Mouse (Mus musculus): ENCODE results near the gene 2210016L21Rik. TPM values are rescaled to one million over a fixed set of nuclear protein-coding genes. Genes with fewer than 3 reads are reported as not detected.
"Not testable (repeated sequence)": the region's sequence is repeated elsewhere in the genome, so short reads cannot be mapped to it uniquely, and the experiment has no call there.

Gene 2210016L21Rik
- polyA plus RNA-seq, 1 experiment from 2014 or later, result 55.6 TPM

- H3K4me3 ChIP-seq (ENCODE audit: low read depth, low read length), result no peak overlapping the region
- no peaks in the 10 kb centered on the region for H3K27me3 ChIP-seq (replicated peaks; ENCODE audit: control insufficient read depth, insufficient read depth, low read length)
- no peaks in the 10 kb centered on the region for H3K4me1 ChIP-seq (replicated peaks; ENCODE audit: control insufficient read depth, insufficient read depth, low read length)
- ATAC-seq, result peak; percentile 26; the same call in 1 of the 2 replicates
- H3K36me3 ChIP-seq (ENCODE audit: control insufficient read depth, insufficient read depth), result peaks cover 15% of the 10 kb centered on the region; the same call in 1 of the 2 replicates
- 63% methylated on average over 8 of the region's 8 CpGs for WGBS
- H3K27ac ChIP-seq (ENCODE audit: low read depth, low read length), result no peak overlapping the region
- H3K4me2 ChIP-seq (replicated peaks; ENCODE audit: low read depth), result no peak overlapping the region
- no peak for TF ChIP-seq CTCF (IDR thresholded peaks at IDR 0.05; ENCODE audit: low read depth)
- H3K9me3 ChIP-seq (ENCODE audit: control insufficient read depth), result no peaks in the 10 kb centered on the region
- H3K9ac ChIP-seq (ENCODE audit: low read depth, low read length), result no peak overlapping the region
These were observed 8.8 kb upstream of the 2210016L21Rik start for GRCm38 (mm10) chr5:114933206-114933605.

GRCm38 (mm10) chr5:114935838-114936237 lies 6.1 kb upstream of the 2210016L21Rik start:
- Histone ChIP-seq H3K27me3 (replicated peaks; ENCODE audit: control insufficient read depth, insufficient read depth, low read length) (no peaks in the 10 kb centered on the region), H3K9me3 (ENCODE audit: control insufficient read depth) (no peaks in the 10 kb centered on the region), H3K4me3 (ENCODE audit: low read depth, low read length) (no peak overlapping the region), H3K27ac (ENCODE audit: low read depth, low read length) (no peak overlapping the region), H3K36me3 (ENCODE audit: control insufficient read depth, insufficient read depth) (peaks cover 11% of the 10 kb centered on the region; the same call in 1 of the 2 replicates), H3K9ac (ENCODE audit: low read depth, low read length) (no peak overlapping the region), H3K4me2 (replicated peaks; ENCODE audit: low read depth) (no peak overlapping the region), H3K4me1 (replicated peaks; ENCODE audit: control insufficient read depth, insufficient read depth, low read length) (no peaks in the 10 kb centered on the region)
- WGBS, result 29% methylated on average over 3 of the region's 3 CpGs
- no peak for ATAC-seq
- TF ChIP-seq CTCF (IDR thresholded peaks at IDR 0.05; ENCODE audit: low read depth), result no peak

GRCm38 (mm10) chr5:114941138-114941537 lies 820 bp upstream of the 2210016L21Rik start:
- WGBS, result 58% methylated on average over 3 of the region's 3 CpGs
- H3K9ac ChIP-seq (ENCODE audit: low read depth, low read length); ATAC-seq; H3K27me3 ChIP-seq (replicated peaks; ENCODE audit: control insufficient read depth, insufficient read depth, low read length); H3K4me2 ChIP-seq (replicated peaks; ENCODE audit: low read depth); H3K27ac ChIP-seq (ENCODE audit: low read depth, low read length); H3K4me1 ChIP-seq (replicated peaks; ENCODE audit: control insufficient read depth, insufficient read depth, low read length); H3K9me3 ChIP-seq (ENCODE audit: control insufficient read depth); H3K4me3 ChIP-seq (ENCODE audit: low read depth, low read length): not testable (repeated sequence)
- TF ChIP-seq CTCF (IDR thresholded peaks at IDR 0.05; ENCODE audit: low read depth), result peak; percentile 57
- peaks cover 12% of the 10 kb centered on the region; the same call in 1 of the 2 replicates for H3K36me3 ChIP-seq (ENCODE audit: control insufficient read depth, insufficient read depth)

GRCm38 (mm10) chr5:114942766-114943130 lies 790 bp downstream of the 2210016L21Rik start:
- no peak for TF ChIP-seq CTCF (IDR thresholded peaks at IDR 0.05; ENCODE audit: low read depth)
- peak overlapping the region; percentile 73; the same call in 1 of the 2 replicates for H3K27ac ChIP-seq (ENCODE audit: low read depth, low read length)
- no peaks in the 10 kb centered on the region for H3K9me3 ChIP-seq (ENCODE audit: control insufficient read depth)
- H3K4me2 ChIP-seq (replicated peaks; ENCODE audit: low read depth), result peak overlapping the region; percentile 83
- H3K27me3 ChIP-seq (replicated peaks; ENCODE audit: control insufficient read depth, insufficient read depth, low read length), result no peaks in the 10 kb centered on the region
- H3K4me3 ChIP-seq (ENCODE audit: low read depth, low read length), result peak overlapping the region; percentile 75
- H3K36me3 ChIP-seq (ENCODE audit: control insufficient read depth, insufficient read depth), result peaks cover 22% of the 10 kb centered on the region
- no peak for ATAC-seq
- peak overlapping the region; percentile 76; the same call in 1 of the 2 replicates for H3K9ac ChIP-seq (ENCODE audit: low read depth, low read length)
- WGBS, result 20% methylated on average over 4 of the region's 4 CpGs
- peaks cover 6% of the 10 kb centered on the region; the same call in 1 of the 2 replicates for H3K4me1 ChIP-seq (replicated peaks; ENCODE audit: control insufficient read depth, insufficient read depth, low read length)

- Histone ChIP-seq H3K4me3 (ENCODE audit: low read depth, low read length) (no peak overlapping the region), H3K36me3 (ENCODE audit: control insufficient read depth, insufficient read depth) (peaks cover 41% of the 10 kb centered on the region), H3K4me1 (replicated peaks; ENCODE audit: control insufficient read depth, insufficient read depth, low read length) (peaks cover 6% of the 10 kb centered on the region; the same call in 1 of the 2 replicates), H3K9ac (ENCODE audit: low read depth, low read length) (no peak overlapping the region), H3K9me3 (ENCODE audit: control insufficient read depth) (no peaks in the 10 kb centered on the region), H3K27ac (ENCODE audit: low read depth, low read length) (no peak overlapping the region), H3K4me2 (replicated peaks; ENCODE audit: low read depth) (no peak overlapping the region), H3K27me3 (replicated peaks; ENCODE audit: control insufficient read depth, insufficient read depth, low read length) (no peaks in the 10 kb centered on the region)
- WGBS, result 68% methylated on average over 10 of the region's 10 CpGs
- ATAC-seq, result peak; percentile 47
- no peak for TF ChIP-seq CTCF (IDR thresholded peaks at IDR 0.05; ENCODE audit: low read depth)
These were observed 3.1 kb downstream of the 2210016L21Rik start for GRCm38 (mm10) chr5:114945072-114945471.

GRCm38 (mm10) chr5:114948891-114949290 lies 6.9 kb downstream of the 2210016L21Rik start:
- 30% methylated on average over 6 of the region's 6 CpGs for WGBS
- no peaks in the 10 kb centered on the region for H3K4me1 ChIP-seq (replicated peaks; ENCODE audit: control insufficient read depth, insufficient read depth, low read length)
- peaks cover 58% of the 10 kb centered on the region for H3K36me3 ChIP-seq (ENCODE audit: control insufficient read depth, insufficient read depth)
- H3K9ac ChIP-seq (ENCODE audit: low read depth, low read length), result no peak overlapping the region
- H3K4me3 ChIP-seq (ENCODE audit: low read depth, low read length), result no peak overlapping the region
- no peak for TF ChIP-seq CTCF (IDR thresholded peaks at IDR 0.05; ENCODE audit: low read depth)
- no peak for ATAC-seq
- no peak overlapping the region for H3K27ac ChIP-seq (ENCODE audit: low read depth, low read length)
- H3K27me3 ChIP-seq (replicated peaks; ENCODE audit: control insufficient read depth, insufficient read depth, low read length), result no peaks in the 10 kb centered on the region
- no peak overlapping the region for H3K4me2 ChIP-seq (replicated peaks; ENCODE audit: low read depth)
- H3K9me3 ChIP-seq (ENCODE audit: control insufficient read depth), result no peaks in the 10 kb centered on the region

- H3K27me3 ChIP-seq (replicated peaks; ENCODE audit: control insufficient read depth, insufficient read depth, low read length), result no peaks in the 10 kb centered on the region
- H3K4me3 ChIP-seq (ENCODE audit: low read depth, low read length), result no peak overlapping the region
- H3K4me2 ChIP-seq (replicated peaks; ENCODE audit: low read depth), result no peak overlapping the region
- no peaks in the 10 kb centered on the region for H3K9me3 ChIP-seq (ENCODE audit: control insufficient read depth)
- peaks cover 59% of the 10 kb centered on the region for H3K36me3 ChIP-seq (ENCODE audit: control insufficient read depth, insufficient read depth)
- no peak for TF ChIP-seq CTCF (IDR thresholded peaks at IDR 0.05; ENCODE audit: low read depth)
- no peak for ATAC-seq
- H3K4me1 ChIP-seq (replicated peaks; ENCODE audit: control insufficient read depth, insufficient read depth, low read length), result no peaks in the 10 kb centered on the region
- H3K27ac ChIP-seq (ENCODE audit: low read depth, low read length), result no peak overlapping the region
- 53% methylated on average over 5 of the region's 5 CpGs for WGBS
- H3K9ac ChIP-seq (ENCODE audit: low read depth, low read length), result no peak overlapping the region
These were observed 7.4 kb downstream of the 2210016L21Rik start for GRCm38 (mm10) chr5:114949316-114949715.

Measured in intestine, postnatal 0 days (tissue).